Mouse (Mus musculus): ENCODE measurements at regions not wholly inside any gene's neighbourhood (a gene's known extent, or its start where the extent isn't known, plus 50 kb on each side); places are given as distances from the start of the nearest gene placed in this dataset.

- TF ChIP-seq CTCF (IDR thresholded peaks at IDR 0.05; ENCODE audit: low read depth, low read length) (no peak), GATA1 (IDR thresholded peaks at IDR 0.05; ENCODE audit: borderline replicate concordance, low read length) (no peak), TAL1 (conservative IDR thresholded peaks at IDR 0.05; ENCODE audit: low read depth, low read length) (no peak), POLR2AphosphoS5 (IDR thresholded peaks at IDR 0.05; ENCODE audit: insufficient replicate concordance, low read depth, low read length) (no peak)
Observed at GRCm38 (mm10) chr4:12287079-12287686, 115.4 kb upstream of the Fam92a start.
